Mouse (Mus musculus): ENCODE measurements around the gene Slc16a9. TPM values are rescaled to one million over a fixed set of nuclear protein-coding genes. Genes with fewer than 3 reads are reported as not detected.

Gene Slc16a9
- polyA plus RNA-seq, 1 experiment = 0.04 TPM

DNA sequence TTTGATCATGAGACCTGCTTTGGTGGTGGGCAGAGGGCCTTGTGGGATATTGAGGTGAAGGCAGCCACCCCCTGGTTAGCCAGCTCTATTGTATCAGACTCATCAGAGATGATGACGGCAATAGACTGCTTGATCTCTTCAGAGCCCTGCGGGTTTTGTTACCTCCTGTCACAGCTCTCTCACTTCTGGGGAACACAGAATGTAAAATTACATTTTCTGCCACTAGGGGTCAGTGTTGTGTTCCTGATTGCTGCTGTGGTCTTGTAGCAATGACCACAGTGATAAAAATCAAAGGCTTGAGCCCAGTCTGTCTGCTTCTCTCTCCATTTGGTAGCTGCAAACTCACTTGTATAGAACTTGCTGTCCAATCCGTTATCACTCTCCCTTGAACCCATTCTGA lies 73.7 kb downstream of the Slc16a9 start:
- TF ChIP-seq USF1 (IDR thresholded peaks at IDR 0.05; ENCODE audit: low read depth) (no peak), TCF12 (IDR thresholded peaks at IDR 0.05; ENCODE audit: insufficient read depth, poor library complexity, severe bottlenecking) (no peak), REST (IDR thresholded peaks at IDR 0.05; ENCODE audit: insufficient read depth, insufficient read length) (no peak), E2F4 (IDR thresholded peaks at IDR 0.05; ENCODE audit: insufficient read depth) (no peak), MYOD1 (IDR thresholded peaks at IDR 0.05; ENCODE audit: control insufficient read depth in 1 of 3, insufficient read length in 2 of 3, low read depth in 2 of 3) (no peak), POLR2AphosphoS2 (IDR thresholded peaks at IDR 0.05; ENCODE audit: insufficient read length, low read depth) (no peak), MAX (IDR thresholded peaks at IDR 0.05; ENCODE audit: low read depth) (no peak), CEBPB (IDR thresholded peaks at IDR 0.05; ENCODE audit: insufficient read depth, poor library complexity, severe bottlenecking) (no peak), TCF3 (IDR thresholded peaks at IDR 0.05; ENCODE audit: insufficient read length, low read depth) (no peak), SRF (IDR thresholded peaks at IDR 0.05; ENCODE audit: control insufficient read depth, insufficient read length, low read depth) (no peak), MYOG (IDR thresholded peaks at IDR 0.05; ENCODE audit: control insufficient read depth in 1 of 3, insufficient read depth in 1 of 3, insufficient read length in 2 of 3, low read depth in 2 of 3) (no peak), POLR2A (IDR thresholded peaks at IDR 0.05; ENCODE audit: insufficient read length, low read depth) (no peak)
- no peaks in the 10 kb centered on the region for H3K79me2 ChIP-seq (ENCODE audit: control insufficient read depth, insufficient read depth)
- H3K4me2 ChIP-seq (ENCODE audit: low read depth) = no peak overlapping the region
- H3K4me3 ChIP-seq = no peak overlapping the region
- H3K36me3 ChIP-seq (ENCODE audit: control insufficient read depth, insufficient read depth) = no peaks in the 10 kb centered on the region
- H3K27me3 ChIP-seq (ENCODE audit: control insufficient read depth, insufficient read depth, insufficient read length) = no peaks in the 10 kb centered on the region
- H3ac ChIP-seq (ENCODE audit: control insufficient read depth, insufficient read length) = no peak overlapping the region

GRCm38 (mm10) chr10:70325518-70325917 lies 80.6 kb downstream of the Slc16a9 start:
- TF ChIP-seq REST (IDR thresholded peaks at IDR 0.05; ENCODE audit: insufficient read depth, insufficient read length) (no peak), TCF3 (IDR thresholded peaks at IDR 0.05; ENCODE audit: insufficient read length, low read depth) (no peak), MYOD1 (IDR thresholded peaks at IDR 0.05; ENCODE audit: control insufficient read depth in 1 of 3, insufficient read length in 2 of 3, low read depth in 2 of 3) (no peak), E2F4 (IDR thresholded peaks at IDR 0.05; ENCODE audit: insufficient read depth) (no peak), CEBPB (IDR thresholded peaks at IDR 0.05; ENCODE audit: insufficient read depth, poor library complexity, severe bottlenecking) (no peak), USF1 (IDR thresholded peaks at IDR 0.05; ENCODE audit: low read depth) (no peak), POLR2AphosphoS2 (IDR thresholded peaks at IDR 0.05; ENCODE audit: insufficient read length, low read depth) (no peak), SRF (IDR thresholded peaks at IDR 0.05; ENCODE audit: control insufficient read depth, insufficient read length, low read depth) (no peak), TCF12 (IDR thresholded peaks at IDR 0.05; ENCODE audit: insufficient read depth, poor library complexity, severe bottlenecking) (no peak), MYOG (IDR thresholded peaks at IDR 0.05; ENCODE audit: control insufficient read depth in 1 of 3, insufficient read depth in 1 of 3, insufficient read length in 2 of 3, low read depth in 2 of 3) (no peak), POLR2A (IDR thresholded peaks at IDR 0.05; ENCODE audit: insufficient read length, low read depth) (no peak)
- Histone ChIP-seq H3K4me2 (ENCODE audit: low read depth) (no peak overlapping the region), H3ac (ENCODE audit: control insufficient read depth, insufficient read length) (no peak overlapping the region), H3K79me2 (ENCODE audit: control insufficient read depth, insufficient read depth) (no peaks in the 10 kb centered on the region), H3K4me3 (no peak overlapping the region), H3K27me3 (ENCODE audit: control insufficient read depth, insufficient read depth, insufficient read length) (no peaks in the 10 kb centered on the region), H3K36me3 (ENCODE audit: control insufficient read depth, insufficient read depth) (no peaks in the 10 kb centered on the region)

DNA sequence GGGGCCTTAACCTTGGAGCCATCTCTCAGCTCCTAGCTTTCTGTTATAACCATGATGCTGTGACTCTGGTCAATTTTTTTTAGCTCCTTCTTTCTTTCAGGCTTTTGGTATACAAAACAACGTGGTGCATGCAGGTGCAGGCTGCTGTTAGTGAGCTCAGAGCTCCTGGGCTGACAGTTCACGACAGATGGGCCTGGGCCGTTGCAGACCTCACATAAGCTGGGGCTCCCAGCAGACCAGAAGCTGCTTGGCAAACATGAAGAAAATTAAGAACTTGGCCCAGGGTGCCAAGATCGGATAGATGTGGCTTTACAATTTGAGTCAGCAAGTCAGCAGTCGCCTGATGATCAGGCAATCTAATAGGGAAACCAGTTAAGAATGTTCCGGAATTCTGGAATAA lies 82.4 kb downstream of the Slc16a9 start:
- Histone ChIP-seq H3K79me2 (ENCODE audit: control insufficient read depth, insufficient read depth) (no peaks in the 10 kb centered on the region), H3K36me3 (ENCODE audit: control insufficient read depth, insufficient read depth) (no peaks in the 10 kb centered on the region), H3ac (ENCODE audit: control insufficient read depth, insufficient read length) (no peak overlapping the region), H3K4me3 (no peak overlapping the region), H3K27me3 (ENCODE audit: control insufficient read depth, insufficient read depth, insufficient read length) (no peaks in the 10 kb centered on the region), H3K4me2 (ENCODE audit: low read depth) (no peak overlapping the region)
- TF ChIP-seq POLR2AphosphoS2 (IDR thresholded peaks at IDR 0.05; ENCODE audit: insufficient read length, low read depth) (no peak), USF1 (IDR thresholded peaks at IDR 0.05; ENCODE audit: low read depth) (no peak), MYOD1 (IDR thresholded peaks at IDR 0.05; ENCODE audit: control insufficient read depth in 1 of 3, insufficient read length in 2 of 3, low read depth in 2 of 3) (no peak)

- H3K4me2 ChIP-seq (ENCODE audit: low read depth) = no peak overlapping the region
- H3K36me3 ChIP-seq (ENCODE audit: control insufficient read depth, insufficient read depth) = no peaks in the 10 kb centered on the region
- H3K79me2 ChIP-seq (ENCODE audit: control insufficient read depth, insufficient read depth) = no peaks in the 10 kb centered on the region
- no peak overlapping the region for H3K4me3 ChIP-seq
- H3ac ChIP-seq (ENCODE audit: control insufficient read depth, insufficient read length) = no peak overlapping the region
- TF ChIP-seq MYOG (IDR thresholded peaks at IDR 0.05; ENCODE audit: control insufficient read depth in 1 of 3, insufficient read depth in 1 of 3, insufficient read length in 2 of 3, low read depth in 2 of 3) = no peak
- no peak for TF ChIP-seq POLR2AphosphoS2 (IDR thresholded peaks at IDR 0.05; ENCODE audit: insufficient read length, low read depth)
- no peak for TF ChIP-seq TCF12 (IDR thresholded peaks at IDR 0.05; ENCODE audit: insufficient read depth, poor library complexity, severe bottlenecking)
- TF ChIP-seq TCF3 (IDR thresholded peaks at IDR 0.05; ENCODE audit: insufficient read length, low read depth) = no peak
- no peak for TF ChIP-seq POLR2A (IDR thresholded peaks at IDR 0.05; ENCODE audit: insufficient read length, low read depth)
- H3K27me3 ChIP-seq (ENCODE audit: control insufficient read depth, insufficient read depth, insufficient read length) = no peaks in the 10 kb centered on the region
Observed at GRCm38 (mm10) chr10:70328139-70328538, 83.2 kb downstream of the Slc16a9 start.

Other genes with a start within 250 kb of the Slc16a9 start
- 15.5 TPM for gene Ccdc6, start 148.0 kb upstream of the Slc16a9 start, polyA plus RNA-seq (2012; fragmentation: generic; extraction: Trizol)
- 32.8 TPM for gene Mrln, start 40.4 kb upstream of the Slc16a9 start, polyA plus RNA-seq (2012; fragmentation: generic; extraction: Trizol)
- 15.0 TPM for gene Fam13c, start 195.4 kb downstream of the Slc16a9 start, polyA plus RNA-seq (2012; fragmentation: generic; extraction: Trizol)